Mouse (Mus musculus): ENCODE results near the gene Kncn. TPM values are rescaled to one million over a fixed set of nuclear protein-coding genes. Genes with fewer than 3 reads are reported as not detected.

The Kncn gene
- total RNA-seq (2021) = under 1 TPM in 1 of 2 experiments, not detected in 1; 0.30 TPM
- long read RNA-seq = 0 reads

- DNase-seq (ENCODE audit: low spot score in 2 of 2) = no peak
Measured at GRCm38 (mm10) chr4:115884022-115884421, at the start of gene Kncn. Gene Kncn, plus strand, starts transcription at chr4:115884400.

GRCm38 (mm10) chr4:115835576-115835975 lies 48.6 kb upstream of the Kncn start:
- no peak for DNase-seq (ENCODE audit: low spot score in 2 of 2)

- no peak for DNase-seq (ENCODE audit: low spot score in 2 of 2)
Measured at GRCm38 (mm10) chr4:115838196-115838595, 46.0 kb upstream of the Kncn start.

GRCm38 (mm10) chr4:115838696-115839641 lies 45.2 kb upstream of the Kncn start, which contains the start of gene Mknk1:
Gene Mknk1, plus strand, starts transcription at chr4:115839198.
- DNase-seq (ENCODE audit: low spot score in 2 of 2) = peak; percentile 83 to 94

- no peak for DNase-seq (ENCODE audit: low spot score in 2 of 2)
Measured at GRCm38 (mm10) chr4:115839956-115840355, 44.2 kb upstream of the Kncn start.

GRCm38 (mm10) chr4:115840842-115841241 lies 43.4 kb upstream of the Kncn start:
- no peak for DNase-seq (ENCODE audit: low spot score in 2 of 2)

GRCm38 (mm10) chr4:115846656-115847055 lies 37.5 kb upstream of the Kncn start:
- DNase-seq (ENCODE audit: low spot score in 2 of 2) = no peak

- DNase-seq (ENCODE audit: low spot score in 2 of 2) = peak in 1 of 2 experiments; percentile 58
Measured at GRCm38 (mm10) chr4:115847377-115847776, 36.8 kb upstream of the Kncn start.

- DNase-seq (ENCODE audit: low spot score in 2 of 2) = no peak
Measured at GRCm38 (mm10) chr4:115848083-115848482, 36.1 kb upstream of the Kncn start.

GRCm38 (mm10) chr4:115848990-115849677 lies 35.1 kb upstream of the Kncn start:
- DNase-seq (ENCODE audit: low spot score in 2 of 2) = no peak

- no peak for DNase-seq (ENCODE audit: low spot score in 2 of 2)
Measured at GRCm38 (mm10) chr4:115850111-115850510, 34.1 kb upstream of the Kncn start.

GRCm38 (mm10) chr4:115850631-115851030 lies 33.6 kb upstream of the Kncn start:
- no peak for DNase-seq (ENCODE audit: low spot score in 2 of 2)

- no peak for DNase-seq (ENCODE audit: low spot score in 2 of 2)
Measured at GRCm38 (mm10) chr4:115851569-115851968, 32.6 kb upstream of the Kncn start.

- no peak for DNase-seq (ENCODE audit: low spot score in 2 of 2)
Measured at GRCm38 (mm10) chr4:115855100-115855499, 29.1 kb upstream of the Kncn start.

- DNase-seq (ENCODE audit: low spot score in 2 of 2) = peak in 1 of 2 experiments; percentile 22
Measured at GRCm38 (mm10) chr4:115855609-115856008, 28.6 kb upstream of the Kncn start.

- no peak for DNase-seq (ENCODE audit: low spot score in 2 of 2)
Measured at GRCm38 (mm10) chr4:115856282-115856681, 27.9 kb upstream of the Kncn start.

GRCm38 (mm10) chr4:115857293-115857883 lies 26.8 kb upstream of the Kncn start:
- DNase-seq (ENCODE audit: low spot score in 2 of 2) = no peak

- no peak for DNase-seq (ENCODE audit: low spot score in 2 of 2)
Measured at GRCm38 (mm10) chr4:115863352-115863751, 20.8 kb upstream of the Kncn start.

- DNase-seq (ENCODE audit: low spot score in 2 of 2) = no peak
Measured at GRCm38 (mm10) chr4:115863880-115864279, 20.3 kb upstream of the Kncn start.

GRCm38 (mm10) chr4:115869512-115870210 lies 14.5 kb upstream of the Kncn start:
- no peak for DNase-seq (ENCODE audit: low spot score in 2 of 2)

- no peak for DNase-seq (ENCODE audit: low spot score in 2 of 2)
Measured at GRCm38 (mm10) chr4:115873231-115873630, 11.0 kb upstream of the Kncn start.
